Mouse (Mus musculus): Measurements from ENCODE around the gene Hsd17b12. TPM values are rescaled to one million over a fixed set of nuclear protein-coding genes. Genes with fewer than 3 reads are reported as not detected.

Gene Hsd17b12
- 36.6 and 40.3 TPM in 2 replicates for polyA plus RNA-seq (2015; fragmentation: Nextera tagmentation; extraction: Ambion mirVana)

DNA sequence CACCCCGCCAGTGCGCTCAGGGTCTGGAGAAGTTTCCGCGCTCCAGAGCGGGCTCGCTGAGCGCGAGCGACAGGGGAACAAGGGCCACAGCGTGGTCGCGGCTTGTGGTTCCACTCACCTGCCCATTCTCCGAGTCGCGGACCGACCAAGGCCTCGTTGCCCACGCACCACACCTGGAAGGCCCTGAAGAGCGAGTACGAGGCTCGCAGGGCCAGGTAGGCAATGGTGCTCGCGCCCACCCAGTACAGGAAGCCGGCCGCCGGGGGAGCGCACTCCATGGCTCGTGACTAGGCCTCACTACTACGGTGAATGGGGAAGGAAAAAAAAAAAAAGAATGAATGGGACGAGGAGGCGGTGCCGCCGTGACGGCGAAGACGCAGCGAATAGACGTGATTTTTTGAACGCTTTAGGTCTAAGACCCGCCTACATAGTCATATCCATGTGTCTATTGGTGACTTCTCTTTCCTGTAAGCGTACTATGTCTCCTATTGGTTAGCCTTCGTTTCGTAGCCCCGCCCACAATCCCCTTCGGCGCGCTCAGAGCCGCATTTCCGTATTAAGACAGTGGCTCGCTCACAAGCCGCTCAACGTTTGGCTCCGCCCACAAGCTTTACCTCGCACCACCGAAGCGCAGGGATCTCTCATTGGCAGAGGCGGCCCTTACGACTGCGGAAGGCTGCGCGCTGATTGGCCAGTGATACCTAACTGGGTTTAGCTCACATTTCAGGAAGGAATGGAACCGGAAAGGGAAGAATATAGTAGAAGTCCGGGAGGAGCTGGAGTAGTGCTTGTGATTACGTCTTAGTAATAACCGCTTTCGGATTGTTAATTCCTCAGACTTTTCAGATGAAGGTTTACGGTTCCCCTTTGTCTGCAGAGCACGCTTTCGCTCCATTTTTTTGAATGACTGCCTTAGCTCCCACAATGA lies at the start of gene Hsd17b12:
Gene Hsd17b12 (minus strand): TSS at position 373 of the 928 bp plus-strand sequence.

GRCm38 (mm10) chr2:94010335-94011291 lies 147.2 kb downstream of the Hsd17b12 start, which contains the start of gene Alkbh3:
Gene Alkbh3 (minus strand): TSS chr2:94010807.

GRCm38 (mm10) chr2:93996254-93996653 lies 161.5 kb downstream of the Hsd17b12 start, which contains the start of gene Gm27027:
Gene Gm27027 (minus strand): TSS chr2:93996354.

Other genes starting within 250 kb of the Hsd17b12 start
- gene Gm13889, start 200.8 kb downstream of the Hsd17b12 start, polyA plus RNA-seq (2015; fragmentation: Nextera tagmentation; extraction: Ambion mirVana), result 3.8 and 6.3 TPM in 2 replicates
- not detected in 2 replicates for gene Gm27027, start 161.6 kb downstream of the Hsd17b12 start, polyA plus RNA-seq (2015; fragmentation: Nextera tagmentation; extraction: Ambion mirVana)
- gene Alkbh3, start 147.2 kb downstream of the Hsd17b12 start, polyA plus RNA-seq (2015; fragmentation: Nextera tagmentation; extraction: Ambion mirVana), result 38.9 and 41.2 TPM in 2 replicates
- gene Ttc17, start 248.7 kb upstream of the Hsd17b12 start, polyA plus RNA-seq (2015; fragmentation: Nextera tagmentation; extraction: Ambion mirVana), result 6.9 and 8.7 TPM in 2 replicates

Measured in spleen, postnatal 0 days (tissue).